Mouse (Mus musculus): ENCODE results near the gene Itgal. TPM values are rescaled to one million over a fixed set of nuclear protein-coding genes. Genes with fewer than 3 reads are reported as not detected.

Itgal gene
- polyA plus RNA-seq, 1 experiment = 0.07 TPM

DNA sequence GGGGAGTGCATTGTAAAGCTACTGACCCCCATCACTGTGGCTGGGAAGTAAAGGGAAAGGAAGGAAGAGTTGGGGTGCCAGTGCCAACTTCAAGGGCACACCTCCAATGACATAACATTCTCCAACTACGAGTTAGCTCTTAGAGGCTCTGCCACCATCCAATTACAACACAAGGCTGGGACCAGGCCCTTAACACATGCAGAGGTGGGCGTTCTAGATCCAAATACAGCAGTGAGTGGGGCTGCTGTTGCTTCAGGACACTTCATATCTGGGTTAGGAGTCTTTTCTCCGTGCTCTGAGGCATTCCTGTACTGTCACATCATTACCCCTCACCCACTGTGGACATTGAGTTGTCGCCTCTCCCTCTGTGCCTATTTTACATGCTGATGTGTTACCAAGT lies 25.0 kb downstream of the Itgal start:
- no peaks in the 10 kb centered on the region for H3K79me3 ChIP-seq (ENCODE audit: low read depth)
- peaks cover 64% of the 10 kb centered on the region for H3K27me3 ChIP-seq (ENCODE audit: control insufficient read depth, insufficient read depth, insufficient read length)
- no peak for TF ChIP-seq MYOD1 (IDR thresholded peaks at IDR 0.05; ENCODE audit: control insufficient read depth, insufficient read length, low read depth)
- H3ac ChIP-seq (ENCODE audit: control insufficient read depth, insufficient read length, low read depth) = no peak overlapping the region
- H3K36me3 ChIP-seq (ENCODE audit: control insufficient read depth, insufficient read depth) = no peaks in the 10 kb centered on the region
- H3K79me2 ChIP-seq (ENCODE audit: control insufficient read depth, insufficient read depth) = no peaks in the 10 kb centered on the region
- no peak overlapping the region for H3K4me3 ChIP-seq (ENCODE audit: insufficient read depth, poor library complexity, severe bottlenecking)

DNA sequence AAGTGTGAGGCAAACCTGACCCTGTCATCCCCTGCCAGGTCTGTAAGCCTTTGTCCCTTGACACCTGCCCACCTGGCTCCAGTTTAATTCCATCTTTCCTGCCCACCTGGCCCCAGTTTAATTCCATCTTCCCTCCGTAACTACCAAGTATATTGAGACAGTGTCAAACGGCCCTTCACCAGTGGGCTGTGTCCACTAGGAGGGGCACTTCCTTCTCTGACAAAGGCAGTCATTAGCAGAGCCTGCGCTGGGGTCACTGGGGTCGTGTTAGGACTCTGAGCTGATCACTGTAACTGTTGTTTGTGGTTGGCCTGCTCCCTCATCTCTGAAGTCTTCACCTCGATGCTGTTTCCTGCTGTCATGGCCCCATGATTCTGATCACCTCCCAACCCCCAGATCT lies 26.0 kb downstream of the Itgal start:
- Histone ChIP-seq H3K27me3 (ENCODE audit: control insufficient read depth, insufficient read depth, insufficient read length) (peaks cover 70% of the 10 kb centered on the region), H3K79me2 (ENCODE audit: control insufficient read depth, insufficient read depth) (no peaks in the 10 kb centered on the region), H3ac (ENCODE audit: control insufficient read depth, insufficient read length, low read depth) (no peak overlapping the region), H3K36me3 (ENCODE audit: control insufficient read depth, insufficient read depth) (no peaks in the 10 kb centered on the region), H3K79me3 (ENCODE audit: low read depth) (no peaks in the 10 kb centered on the region), H3K4me3 (ENCODE audit: insufficient read depth, poor library complexity, severe bottlenecking) (no peak overlapping the region)
- TF ChIP-seq CEBPB (IDR thresholded peaks at IDR 0.05; ENCODE audit: low read depth) (no peak), CTCF (IDR thresholded peaks at IDR 0.05; ENCODE audit: control insufficient read depth, insufficient read depth, insufficient read length) (no peak), MYOD1 (IDR thresholded peaks at IDR 0.05; ENCODE audit: control insufficient read depth, insufficient read length, low read depth) (no peak), MAX (IDR thresholded peaks at IDR 0.05) (no peak), FOSL1 (IDR thresholded peaks at IDR 0.05; ENCODE audit: insufficient read depth, low read length, poor library complexity, severe bottlenecking) (no peak), USF1 (IDR thresholded peaks at IDR 0.05; ENCODE audit: low read depth) (no peak), MYOG (IDR thresholded peaks at IDR 0.05; ENCODE audit: control insufficient read depth, extremely low read depth, insufficient read length) (no peak)

DNA sequence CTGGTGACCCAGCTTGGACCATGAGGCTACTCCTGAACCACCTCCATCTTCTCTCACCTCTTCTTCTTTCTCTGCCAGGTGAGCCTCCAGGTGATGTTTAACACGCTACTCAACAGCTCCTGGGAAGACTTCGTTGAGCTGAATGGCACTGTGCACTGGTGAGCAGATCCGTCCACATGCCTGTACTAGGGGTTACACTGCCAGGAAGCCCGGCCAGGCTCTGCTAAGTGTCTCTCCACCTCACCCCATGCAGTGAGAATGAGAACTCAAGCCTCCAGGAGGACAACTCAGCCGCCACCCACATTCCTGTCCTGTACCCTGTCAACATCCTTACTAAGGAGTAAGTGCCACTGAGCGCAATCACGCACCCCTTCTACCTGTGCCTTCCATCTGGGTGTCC lies 28.9 kb downstream of the Itgal start:
- Histone ChIP-seq H3K79me2 (ENCODE audit: control insufficient read depth, insufficient read depth) (no peaks in the 10 kb centered on the region), H3K4me3 (ENCODE audit: insufficient read depth, poor library complexity, severe bottlenecking) (no peak overlapping the region), H3ac (ENCODE audit: control insufficient read depth, insufficient read length, low read depth) (no peak overlapping the region), H3K79me3 (ENCODE audit: low read depth) (no peaks in the 10 kb centered on the region), H3K36me3 (ENCODE audit: control insufficient read depth, insufficient read depth) (no peaks in the 10 kb centered on the region), H3K27me3 (ENCODE audit: control insufficient read depth, insufficient read depth, insufficient read length) (peaks cover 77% of the 10 kb centered on the region)
- TF ChIP-seq MYOG (IDR thresholded peaks at IDR 0.05; ENCODE audit: control insufficient read depth, extremely low read depth, insufficient read length) (no peak), USF1 (IDR thresholded peaks at IDR 0.05; ENCODE audit: low read depth) (no peak), MAX (IDR thresholded peaks at IDR 0.05) (no peak), CEBPB (IDR thresholded peaks at IDR 0.05; ENCODE audit: low read depth) (no peak), FOSL1 (IDR thresholded peaks at IDR 0.05; ENCODE audit: insufficient read depth, low read length, poor library complexity, severe bottlenecking) (no peak)

DNA sequence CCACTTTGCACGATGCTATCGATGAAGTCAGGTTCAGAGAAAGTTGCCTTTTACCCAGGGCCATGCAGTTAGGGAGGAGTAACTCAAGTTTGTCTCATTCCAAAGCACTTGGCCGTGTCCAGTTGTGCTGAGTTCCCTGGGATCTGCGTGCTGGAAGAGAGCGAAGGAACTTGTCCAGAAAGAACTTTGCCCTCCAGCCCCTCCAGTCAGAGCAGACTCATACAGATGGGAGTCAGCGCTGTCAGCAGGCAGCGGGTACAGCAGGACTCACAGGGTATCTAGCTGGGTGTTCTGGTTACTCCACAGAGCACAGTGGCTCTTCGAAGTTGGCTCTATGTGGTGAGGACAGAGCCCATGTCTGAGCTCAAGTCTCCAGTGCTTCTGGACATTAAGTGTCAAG lies 29.5 kb downstream of the Itgal start:
- TF ChIP-seq FOSL1 (IDR thresholded peaks at IDR 0.05; ENCODE audit: insufficient read depth, low read length, poor library complexity, severe bottlenecking) (no peak), MYOG (IDR thresholded peaks at IDR 0.05; ENCODE audit: control insufficient read depth, extremely low read depth, insufficient read length) (no peak), CEBPB (IDR thresholded peaks at IDR 0.05; ENCODE audit: low read depth) (no peak), MYOD1 (IDR thresholded peaks at IDR 0.05; ENCODE audit: control insufficient read depth, insufficient read length, low read depth) (no peak), USF1 (IDR thresholded peaks at IDR 0.05; ENCODE audit: low read depth) (no peak), CTCF (IDR thresholded peaks at IDR 0.05; ENCODE audit: control insufficient read depth, insufficient read depth, insufficient read length) (no peak), MAX (IDR thresholded peaks at IDR 0.05) (no peak)
- Histone ChIP-seq H3K27me3 (ENCODE audit: control insufficient read depth, insufficient read depth, insufficient read length) (peaks cover 79% of the 10 kb centered on the region), H3K4me3 (ENCODE audit: insufficient read depth, poor library complexity, severe bottlenecking) (no peak overlapping the region), H3ac (ENCODE audit: control insufficient read depth, insufficient read length, low read depth) (no peak overlapping the region), H3K79me3 (ENCODE audit: low read depth) (no peaks in the 10 kb centered on the region), H3K79me2 (ENCODE audit: control insufficient read depth, insufficient read depth) (no peaks in the 10 kb centered on the region), H3K36me3 (ENCODE audit: control insufficient read depth, insufficient read depth) (no peaks in the 10 kb centered on the region)

DNA sequence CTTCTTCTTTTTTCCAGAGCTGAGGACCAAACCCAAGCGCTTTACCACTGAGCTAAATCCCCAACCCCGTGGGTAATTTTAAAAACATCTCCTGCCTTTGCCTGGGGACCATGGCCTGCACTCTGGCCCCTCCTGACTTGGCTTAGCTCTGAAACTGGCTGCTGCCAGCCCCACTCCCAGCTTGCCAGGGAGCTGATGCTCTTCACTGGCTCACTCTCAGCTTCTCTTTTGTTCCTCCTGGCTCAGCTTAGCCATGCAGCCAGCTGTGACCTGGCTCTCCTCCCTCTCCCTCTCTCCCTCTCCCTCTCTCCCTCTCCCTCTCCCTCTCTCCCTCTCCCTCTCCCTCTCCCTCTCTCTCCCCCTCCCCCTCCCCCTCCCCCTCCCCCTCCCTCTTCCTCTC lies 30.6 kb downstream of the Itgal start:
- Histone ChIP-seq H3K79me3 (ENCODE audit: low read depth) (no peaks in the 10 kb centered on the region), H3K79me2 (ENCODE audit: control insufficient read depth, insufficient read depth) (no peaks in the 10 kb centered on the region), H3K27me3 (ENCODE audit: control insufficient read depth, insufficient read depth, insufficient read length) (peaks cover 73% of the 10 kb centered on the region)

DNA sequence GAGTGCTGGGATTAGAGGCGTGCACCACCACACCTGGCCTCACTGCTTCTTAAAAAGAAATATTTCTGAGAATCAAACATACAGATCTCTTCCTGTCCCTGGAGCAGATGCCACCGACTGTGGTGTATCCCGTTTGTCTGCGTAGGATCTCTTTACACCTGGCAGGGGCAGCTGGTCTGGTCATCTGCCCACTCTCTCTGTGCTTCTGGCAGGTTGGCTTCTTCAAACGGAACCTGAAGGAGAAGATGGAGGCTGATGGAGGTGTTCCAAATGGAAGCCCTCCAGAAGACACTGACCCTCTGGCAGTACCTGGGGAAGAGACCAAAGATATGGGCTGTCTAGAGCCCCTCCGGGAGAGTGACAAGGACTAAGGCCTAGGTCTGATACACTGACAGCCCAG lies 37.2 kb downstream of the Itgal start:
- Histone ChIP-seq H3ac (ENCODE audit: control insufficient read depth, insufficient read length, low read depth) (no peak overlapping the region), H3K79me3 (ENCODE audit: low read depth) (no peaks in the 10 kb centered on the region), H3K36me3 (ENCODE audit: control insufficient read depth, insufficient read depth) (no peaks in the 10 kb centered on the region), H3K4me3 (ENCODE audit: insufficient read depth, poor library complexity, severe bottlenecking) (no peak overlapping the region), H3K79me2 (ENCODE audit: control insufficient read depth, insufficient read depth) (no peaks in the 10 kb centered on the region), H3K27me3 (ENCODE audit: control insufficient read depth, insufficient read depth, insufficient read length) (peaks cover 60% of the 10 kb centered on the region)
- no peak for TF ChIP-seq MYOD1 (IDR thresholded peaks at IDR 0.05; ENCODE audit: control insufficient read depth, insufficient read length, low read depth)
- no peak for TF ChIP-seq MAX (IDR thresholded peaks at IDR 0.05)
- TF ChIP-seq CTCF (IDR thresholded peaks at IDR 0.05; ENCODE audit: control insufficient read depth, insufficient read depth, insufficient read length) = no peak
- TF ChIP-seq USF1 (IDR thresholded peaks at IDR 0.05; ENCODE audit: low read depth) = no peak
- no peak for TF ChIP-seq FOSL1 (IDR thresholded peaks at IDR 0.05; ENCODE audit: insufficient read depth, low read length, poor library complexity, severe bottlenecking)
- no peak for TF ChIP-seq MYOG (IDR thresholded peaks at IDR 0.05; ENCODE audit: control insufficient read depth, extremely low read depth, insufficient read length)
- TF ChIP-seq CEBPB (IDR thresholded peaks at IDR 0.05; ENCODE audit: low read depth) = no peak

More for the DNA sequence above, 30.6 kb downstream of the Itgal start:
- no peak for TF ChIP-seq CEBPB (IDR thresholded peaks at IDR 0.05; ENCODE audit: low read depth)
- no peak for TF ChIP-seq CTCF (IDR thresholded peaks at IDR 0.05; ENCODE audit: control insufficient read depth, insufficient read depth, insufficient read length)
- no peak for TF ChIP-seq FOSL1 (IDR thresholded peaks at IDR 0.05; ENCODE audit: insufficient read depth, low read length, poor library complexity, severe bottlenecking)
- no peak for TF ChIP-seq MYOD1 (IDR thresholded peaks at IDR 0.05; ENCODE audit: control insufficient read depth, insufficient read length, low read depth)
- no peak for TF ChIP-seq MYOG (IDR thresholded peaks at IDR 0.05; ENCODE audit: control insufficient read depth, extremely low read depth, insufficient read length)
- no peak for TF ChIP-seq USF1 (IDR thresholded peaks at IDR 0.05; ENCODE audit: low read depth)
- TF ChIP-seq MAX (IDR thresholded peaks at IDR 0.05) = no peak
- Histone ChIP-seq H3ac (ENCODE audit: control insufficient read depth, insufficient read length, low read depth) (no peak overlapping the region), H3K4me3 (ENCODE audit: insufficient read depth, poor library complexity, severe bottlenecking) (no peak overlapping the region), H3K36me3 (ENCODE audit: control insufficient read depth, insufficient read depth) (no peaks in the 10 kb centered on the region)

Data from C2C12 (cell line).